Mouse (Mus musculus) forebrain, embryonic 14.5 days (tissue): Measurements from ENCODE around the gene Traip. TPM values are rescaled to one million over a fixed set of nuclear protein-coding genes. Genes with fewer than 3 reads are reported as not detected.
A peak's percentile ranks its signal among the peaks of the same experiment; 100 is the strongest.

Source experiments
- ATAC-seq: fragments of 200-750 bp; cut with Nextera tagmentation; 2 replicates; pipeline ENCODE4 v1.8.0; 2017; ENCODE audit warnings: mild to moderate bottlenecking, moderate library complexity
- DNase-seq: peaks from one replicate; pipeline ENCODE4 v3.0.0-alpha.2; 2015; ENCODE audit warnings: low spot score
- H3K27ac ChIP-seq: fragments of 300-500 bp; sonication (generic); 2 replicates; pipeline ENCODE4 v1.5.1; 2014; ENCODE audit warnings: low read depth, mild to moderate bottlenecking, control low read depth, low read length, moderate library complexity
- H3K27me3 ChIP-seq: fragments of 300-500 bp; sonication (generic); replicated peaks from 2 replicates; pipeline ENCODE4 v1.6.1; 2014; ENCODE audit warnings: low read length, control low read depth, mixed read lengths; ENCODE audit not compliant: control insufficient read depth, insufficient read depth
- H3K36me3 ChIP-seq: fragments of 300-500 bp; sonication (generic); 2 replicates; pipeline ENCODE4 v1.6.1; 2014; ENCODE audit warnings: low read length, control low read depth; ENCODE audit not compliant: control insufficient read depth, insufficient read depth
- H3K4me1 ChIP-seq: fragments of 300-500 bp; sonication (generic); 2 replicates; pipeline ENCODE4 v1.6.1; 2014; ENCODE audit warnings: antibody characterized with exemption, low read length, control low read depth; ENCODE audit not compliant: control insufficient read depth, insufficient read depth
- H3K4me2 ChIP-seq: fragments of 300-500 bp; sonication (generic); 2 replicates; pipeline ENCODE4 v1.6.1; 2014; ENCODE audit warnings: mild to moderate bottlenecking, control low read depth, low read length
- H3K4me3 ChIP-seq: fragments of 300-500 bp; sonication (generic); 2 replicates; pipeline ENCODE4 v1.5.1; 2014; ENCODE audit warnings: low read depth, low read length, control low read depth
- H3K9ac ChIP-seq: fragments of 300-500 bp; sonication (generic); 2 replicates; pipeline ENCODE4 v1.6.1; 2014; ENCODE audit warnings: mild to moderate bottlenecking, low read length, control low read depth, moderate library complexity
- H3K9me3 ChIP-seq: fragments of 300-500 bp; sonication (generic); replicated peaks from 2 replicates; pipeline ENCODE4 v1.6.1; 2016; ENCODE audit warnings: low read length, control low read depth, mixed read lengths; ENCODE audit not compliant: control insufficient read depth
- WGBS: fragments of 180-500 bp; shearing (Covaris S2); extraction: QIAGEN DNeasy Blood & Tissue Kit; methylation state at CpG from one replicate; pipeline ENCODE4 v1.1.7; 2014; 5-methylcytosine and 5-hydroxymethylcytosine counted together
- polyA plus RNA-seq: library from polyadenylated mRNA; unstranded; fragments of >200 nt; fragmentation: Nextera tagmentation; extraction: Ambion mirVana; gene quantifications from 2 replicates; pipeline ENCODE4 v1.2.1, GENCODE M21; 2014

Gene Traip
- polyA plus RNA-seq, 1 experiment from 2014 or later, result 20.5 TPM

DNA sequence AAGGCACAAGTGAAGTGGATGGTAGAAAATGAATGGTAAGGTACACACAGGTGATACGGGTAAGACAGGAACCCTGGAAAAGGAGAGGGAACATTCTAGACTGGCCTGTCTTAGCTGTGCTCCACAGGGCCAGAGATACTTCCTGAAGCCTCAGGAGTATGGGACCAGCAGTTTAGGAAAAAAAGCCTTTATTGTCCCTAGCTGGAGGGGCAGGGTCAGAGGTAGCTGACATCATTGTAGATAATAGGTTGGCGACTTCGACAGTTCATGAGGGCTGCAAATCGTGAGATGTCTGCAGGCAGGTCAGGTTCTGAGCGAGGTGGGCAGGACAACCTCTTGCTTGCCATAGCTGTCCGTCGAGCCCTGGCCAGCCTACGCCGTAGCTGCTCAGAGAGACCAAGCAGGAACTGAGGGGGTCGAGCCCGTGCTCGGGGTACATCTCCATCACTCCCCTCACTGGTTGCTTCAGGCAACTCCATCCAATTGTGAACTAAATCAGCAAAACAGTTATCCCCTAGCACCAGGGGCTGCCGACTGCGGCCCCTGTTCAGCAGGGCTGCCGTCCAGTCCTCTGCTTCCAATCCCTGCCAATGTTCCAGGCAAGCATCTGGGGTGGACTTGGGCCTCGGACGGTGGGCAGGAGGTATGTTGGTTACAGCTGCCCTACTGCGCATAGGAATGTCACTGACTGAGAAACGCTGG lies 34.3 kb downstream of the Traip start:
- Histone ChIP-seq H3K4me2 (peak overlapping the region; percentile 84), H3K27ac (no peak overlapping the region), H3K4me1 (peaks cover 6% of the 10 kb centered on the region), H3K9ac (no peak overlapping the region), H3K27me3 (no peaks in the 10 kb centered on the region), H3K9me3 (no peaks in the 10 kb centered on the region), H3K36me3 (no peaks in the 10 kb centered on the region), H3K4me3 (no peak overlapping the region)
- 83% methylated on average over 19 of the region's 19 CpGs for WGBS
- ATAC-seq (no peak), DNase-seq (no peak)

DNA sequence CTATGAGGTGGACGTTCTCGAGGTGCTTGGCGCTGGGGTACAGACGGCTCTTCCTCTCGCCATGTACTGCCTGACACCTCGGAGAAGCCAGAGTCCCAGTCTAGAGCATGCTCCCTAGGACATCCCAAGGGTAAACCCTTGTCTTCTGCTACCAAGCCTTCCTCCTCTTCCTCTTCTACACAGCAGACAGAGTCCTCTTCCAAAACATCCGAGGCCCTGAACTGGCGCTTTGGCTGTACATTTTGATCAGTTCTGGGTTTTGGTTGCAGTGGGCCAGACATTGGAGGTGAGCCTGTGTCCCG lies 34.8 kb downstream of the Traip start:
- Histone ChIP-seq H3K27me3 (no peaks in the 10 kb centered on the region), H3K36me3 (no peaks in the 10 kb centered on the region), H3K4me3 (peak overlapping the region; percentile 49), H3K9ac (peak overlapping the region; percentile 56), H3K4me2 (peak overlapping the region; percentile 84), H3K4me1 (peaks cover 6% of the 10 kb centered on the region), H3K9me3 (no peaks in the 10 kb centered on the region), H3K27ac (no peak overlapping the region)
- ATAC-seq (no peak), DNase-seq (no peak)
- 75% methylated on average over 9 of the region's 9 CpGs for WGBS

- H3K27me3 ChIP-seq, result no peaks in the 10 kb centered on the region
- DNase-seq (peak; percentile 77), ATAC-seq (peak; percentile 80)
- no peaks in the 10 kb centered on the region for H3K9me3 ChIP-seq
- no peaks in the 10 kb centered on the region for H3K36me3 ChIP-seq
- H3K27ac ChIP-seq, result no peak within 1 kb of the TSS
- H3K4me1 ChIP-seq, result peaks cover 6% of the 10 kb centered on the region
- peak within 1 kb of the TSS; percentile 56 for H3K9ac ChIP-seq
- peak within 1 kb of the TSS; percentile 84 for H3K4me2 ChIP-seq
- H3K4me3 ChIP-seq, result peak within 1 kb of the TSS; percentile 49
- under 1% methylated on average over 57 of the region's 58 CpGs for WGBS
Measured at GRCm38 (mm10) chr9:107985131-107986119, 35.5 kb downstream of the Traip start, which contains the start of gene Inka1. Gene Inka1, minus strand, starts transcription at chr9:107985879.

DNA sequence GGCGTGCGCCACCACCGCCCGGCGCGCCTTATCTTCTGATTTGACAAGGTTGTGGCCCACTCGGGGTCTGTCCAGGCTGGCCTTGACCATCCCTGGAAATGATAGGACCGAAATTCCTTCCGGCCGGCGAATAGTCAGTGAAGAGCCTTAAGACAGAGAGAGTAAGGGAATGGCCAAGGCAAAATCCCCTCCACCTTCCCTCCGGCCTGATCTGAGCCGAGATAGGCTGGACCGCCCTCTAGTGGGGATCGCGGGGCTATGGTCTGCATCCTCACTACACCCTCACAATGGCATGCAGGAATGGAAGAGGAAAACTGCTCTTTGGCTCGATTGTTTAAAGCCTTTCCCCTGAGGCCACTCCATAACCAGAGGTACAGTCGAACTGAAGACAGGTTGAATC lies 36.4 kb downstream of the Traip start:
- Histone ChIP-seq H3K27me3 (no peaks in the 10 kb centered on the region), H3K4me3 (peak overlapping the region; percentile 49; the same call in 1 of the 2 replicates), H3K27ac (no peak overlapping the region), H3K36me3 (no peaks in the 10 kb centered on the region), H3K4me1 (peaks cover 6% of the 10 kb centered on the region), H3K4me2 (peak overlapping the region; percentile 84), H3K9ac (no peak overlapping the region), H3K9me3 (no peaks in the 10 kb centered on the region)
- DNase-seq (peak; percentile 83), ATAC-seq (peak; percentile 69)
- 7% methylated on average over 18 of the region's 18 CpGs for WGBS

- WGBS, result 81% methylated on average over 3 of the region's 3 CpGs
- no peak for ATAC-seq
- DNase-seq, result no peak
Measured at GRCm38 (mm10) chr9:107987950-107988349, 38.0 kb downstream of the Traip start.

GRCm38 (mm10) chr9:107992197-107992596 lies 42.3 kb downstream of the Traip start, which contains the start of gene Cdhr4:
Gene Cdhr4, plus strand, starts transcription at chr9:107992497.
- H3K4me3 ChIP-seq, result no peak within 1 kb of the TSS
- H3K4me1 ChIP-seq, result no peaks in the 10 kb centered on the region
- H3K27me3 ChIP-seq, result no peaks in the 10 kb centered on the region
- H3K36me3 ChIP-seq, result no peaks in the 10 kb centered on the region
- H3K9me3 ChIP-seq, result no peaks in the 10 kb centered on the region
- ATAC-seq, result no peak
- no peak within 1 kb of the TSS for H3K9ac ChIP-seq
- H3K4me2 ChIP-seq, result no peak within 1 kb of the TSS
- no peak within 1 kb of the TSS for H3K27ac ChIP-seq
- WGBS, result 61% methylated on average over 2 of the region's 2 CpGs
- no peak for DNase-seq

More at GRCm38 (mm10) chr9:107987950-107988349, 38.0 kb downstream of the Traip start:
- H3K36me3 ChIP-seq, result no peaks in the 10 kb centered on the region
- no peak overlapping the region for H3K9ac ChIP-seq
- H3K4me2 ChIP-seq, result no peak overlapping the region
- no peak overlapping the region for H3K4me3 ChIP-seq
- H3K27me3 ChIP-seq, result no peaks in the 10 kb centered on the region
- no peaks in the 10 kb centered on the region for H3K9me3 ChIP-seq
- H3K27ac ChIP-seq, result no peak overlapping the region
- H3K4me1 ChIP-seq, result peaks cover 4% of the 10 kb centered on the region

DNA sequence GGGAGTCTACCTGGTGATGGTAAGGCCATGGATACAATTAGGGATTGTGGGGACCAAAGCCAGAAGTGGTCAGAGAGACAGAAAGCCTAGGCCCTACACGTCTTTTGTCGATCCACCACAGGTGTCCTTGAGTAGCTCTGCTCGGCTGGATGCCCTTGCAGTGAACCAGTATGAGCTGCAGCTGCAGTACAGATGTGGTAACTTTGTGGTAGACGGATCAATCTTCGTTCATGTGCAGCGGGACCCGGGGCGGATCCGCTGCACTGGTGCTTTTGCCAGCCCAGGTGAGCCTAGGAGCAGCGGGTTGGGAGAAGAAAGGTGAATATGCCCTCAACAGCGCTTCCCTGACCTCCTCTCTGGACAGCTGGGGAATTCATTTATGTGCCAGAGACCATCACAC lies 43.1 kb downstream of the Traip start:
- H3K9me3 ChIP-seq, result no peaks in the 10 kb centered on the region
- ATAC-seq, result no peak
- H3K4me2 ChIP-seq, result no peak overlapping the region
- no peak for DNase-seq
- no peaks in the 10 kb centered on the region for H3K4me1 ChIP-seq
- no peak overlapping the region for H3K4me3 ChIP-seq
- H3K9ac ChIP-seq, result no peak overlapping the region
- H3K27ac ChIP-seq, result no peak overlapping the region
- no peaks in the 10 kb centered on the region for H3K27me3 ChIP-seq
- WGBS, result 76% methylated on average over 11 of the region's 11 CpGs
- no peaks in the 10 kb centered on the region for H3K36me3 ChIP-seq

- 72% methylated on average over 2 of the region's 2 CpGs for WGBS
- no peak overlapping the region for H3K9ac ChIP-seq
- H3K27ac ChIP-seq, result no peak overlapping the region
- H3K36me3 ChIP-seq, result no peaks in the 10 kb centered on the region
- no peaks in the 10 kb centered on the region for H3K4me1 ChIP-seq
- DNase-seq (no peak), ATAC-seq (no peak)
- H3K9me3 ChIP-seq, result no peaks in the 10 kb centered on the region
- H3K4me2 ChIP-seq, result no peak overlapping the region
- H3K27me3 ChIP-seq, result no peaks in the 10 kb centered on the region
- H3K4me3 ChIP-seq, result no peak overlapping the region
Measured at GRCm38 (mm10) chr9:107994464-107994863, 44.5 kb downstream of the Traip start.

DNA sequence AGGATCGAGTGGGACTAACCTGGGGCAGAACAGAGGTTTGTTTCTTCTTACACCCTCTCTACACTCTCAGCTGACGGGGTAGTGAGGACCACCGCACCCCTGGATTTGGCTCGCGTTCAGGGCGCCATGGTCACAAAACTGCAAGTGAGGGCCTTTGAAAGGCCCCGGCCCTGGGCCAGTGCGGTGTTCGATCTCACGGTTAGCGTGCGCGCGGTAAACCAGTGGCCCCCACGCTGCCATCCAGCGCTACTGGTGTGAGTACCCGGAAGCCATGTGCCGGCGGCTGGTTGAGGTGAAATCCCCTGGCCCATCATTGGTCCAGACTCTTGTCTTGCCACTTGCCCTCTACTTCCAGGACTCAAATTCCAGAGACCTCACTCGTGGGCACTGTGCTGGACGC lies 45.6 kb downstream of the Traip start:
- ATAC-seq, result no peak
- H3K27me3 ChIP-seq, result no peaks in the 10 kb centered on the region

More for the DNA sequence above, 45.6 kb downstream of the Traip start:
- H3K36me3 ChIP-seq, result no peaks in the 10 kb centered on the region
- H3K27ac ChIP-seq, result no peak overlapping the region
- H3K9ac ChIP-seq, result no peak overlapping the region
- 91% methylated on average over 21 of the region's 21 CpGs for WGBS
- H3K4me2 ChIP-seq, result no peak overlapping the region
- no peak overlapping the region for H3K4me3 ChIP-seq
- no peak for DNase-seq
- no peaks in the 10 kb centered on the region for H3K9me3 ChIP-seq
- no peaks in the 10 kb centered on the region for H3K4me1 ChIP-seq
